Mouse (Mus musculus) midbrain, postnatal 0 days (tissue): ENCODE measurements at regions not wholly inside any gene's neighbourhood (a gene's known extent, or its start where the extent isn't known, plus 50 kb on each side); places are given as distances from the start of the nearest gene placed in this dataset.
A peak's percentile ranks its signal among the peaks of the same experiment; 100 is the strongest.

ENCODE experiments used
- ATAC-seq: fragments of 200-750 bp; cut with Nextera tagmentation; 2 replicates; pipeline ENCODE4 v1.8.0; 2017; ENCODE audit warnings: moderate number of reproducible peaks, mild to moderate bottlenecking, moderate TSS enrichment, moderate library complexity; ENCODE audit not compliant: low FRiP score
- DNase-seq: peaks from one replicate; pipeline ENCODE4 v3.0.0-alpha.2; 2015; ENCODE audit warnings: low spot score
- H3K27ac ChIP-seq: fragments of 300-500 bp; sonication (generic); 2 replicates; pipeline ENCODE4 v1.5.1; 2014; ENCODE audit warnings: low read depth, mild to moderate bottlenecking, low read length, mixed read lengths
- H3K27me3 ChIP-seq: fragments of 300-500 bp; sonication (generic); 2 replicates; pipeline ENCODE4 v1.6.1; 2014; ENCODE audit warnings: low read length, control low read depth, mixed read lengths; ENCODE audit not compliant: insufficient read depth
- H3K36me3 ChIP-seq: fragments of 300-500 bp; sonication (generic); 2 replicates; pipeline ENCODE4 v1.6.1; 2014; ENCODE audit warnings: low read length, control low read depth, mixed read lengths; ENCODE audit not compliant: insufficient read depth
- H3K4me1 ChIP-seq: fragments of 300-500 bp; sonication (generic); 2 replicates; pipeline ENCODE4 v1.6.1; 2014; ENCODE audit warnings: mild to moderate bottlenecking, control low read depth, antibody characterized with exemption, low read length, mixed read lengths; ENCODE audit not compliant: insufficient read depth
- H3K4me2 ChIP-seq: fragments of 300-500 bp; sonication (generic); 2 replicates; pipeline ENCODE4 v1.6.1; 2014; ENCODE audit warnings: low read depth, mild to moderate bottlenecking, low read length, mixed read lengths; ENCODE audit not compliant: poor library complexity, severe bottlenecking
- H3K4me3 ChIP-seq: fragments of 300-500 bp; sonication (generic); 2 replicates; pipeline ENCODE4 v1.5.1; 2014; ENCODE audit warnings: low read depth, mild to moderate bottlenecking, low read length, moderate library complexity
- H3K9ac ChIP-seq: fragments of 300-500 bp; sonication (generic); replicated peaks from 2 replicates; pipeline ENCODE4 v1.6.1; 2014; ENCODE audit warnings: mild to moderate bottlenecking, low read length, moderate library complexity, mixed read lengths; ENCODE audit not compliant: poor library complexity, severe bottlenecking
- H3K9me3 ChIP-seq: fragments of 300-500 bp; sonication (generic); 2 replicates; pipeline ENCODE4 v1.6.1; 2016; ENCODE audit warnings: low read length, control low read depth
- CTCF ChIP-seq: IDR thresholded peaks from 2 replicates; pipeline ENCODE4 v1.5.1; 2016; ENCODE audit warnings: antibody characterized with exemption, mild to moderate bottlenecking
- WGBS: fragments of 180-500 bp; shearing (Covaris S2); extraction: QIAGEN DNeasy Blood & Tissue Kit; methylation state at CpG from one replicate; pipeline ENCODE4 v1.1.7; 2014; 5-methylcytosine and 5-hydroxymethylcytosine counted together

GRCm38 (mm10) chr19:56653292-56653691 is 68.7 kb upstream of the Adrb1 start:
- TF ChIP-seq CTCF = no peak
- DNase-seq (no peak), ATAC-seq (no peak)
- no peaks in the 10 kb centered on the region for H3K4me1 ChIP-seq
- 33% methylated on average over 9 of the region's 9 CpGs for WGBS
- H3K27me3 ChIP-seq = peaks cover 3% of the 10 kb centered on the region
- no peaks in the 10 kb centered on the region for H3K36me3 ChIP-seq
- no peaks in the 10 kb centered on the region for H3K9me3 ChIP-seq
- no peak overlapping the region for H3K27ac ChIP-seq
- no peak overlapping the region for H3K4me3 ChIP-seq
- H3K4me2 ChIP-seq = no peak overlapping the region
- no peak overlapping the region for H3K9ac ChIP-seq

GRCm38 (mm10) chr19:56655330-56655729 is 66.7 kb upstream of the Adrb1 start:
- H3K9me3 ChIP-seq = no peaks in the 10 kb centered on the region
- no peak overlapping the region for H3K4me3 ChIP-seq
- no peak overlapping the region for H3K4me2 ChIP-seq
- no peak overlapping the region for H3K27ac ChIP-seq
- H3K36me3 ChIP-seq = no peaks in the 10 kb centered on the region
- peaks cover 3% of the 10 kb centered on the region; the same call in 1 of the 2 replicates for H3K27me3 ChIP-seq
- no peak for ATAC-seq
- no peak for TF ChIP-seq CTCF
- H3K9ac ChIP-seq = no peak overlapping the region
- H3K4me1 ChIP-seq = no peaks in the 10 kb centered on the region
- 88% methylated on average over 9 of the region's 9 CpGs for WGBS
- no peak for DNase-seq

- no peak for DNase-seq
- Histone ChIP-seq H3K27me3 (no peaks in the 10 kb centered on the region), H3K36me3 (no peaks in the 10 kb centered on the region), H3K27ac (no peak overlapping the region), H3K4me1 (no peaks in the 10 kb centered on the region), H3K4me3 (no peak overlapping the region), H3K9me3 (no peaks in the 10 kb centered on the region), H3K4me2 (no peak overlapping the region), H3K9ac (no peak overlapping the region)
- WGBS = 77% methylated on average over 4 of the region's 4 CpGs
- no peak for ATAC-seq
- TF ChIP-seq CTCF = no peak
These were observed 61.3 kb upstream of the Adrb1 start for GRCm38 (mm10) chr19:56660566-56661199.

GRCm38 (mm10) chr19:56663474-56664227 is 58.3 kb upstream of the Adrb1 start:
- H3K9ac ChIP-seq = no peak overlapping the region
- no peak for TF ChIP-seq CTCF

GRCm38 (mm10) chr19:56664307-56664775 is 57.7 kb upstream of the Adrb1 start:
- H3K9ac ChIP-seq = no peak overlapping the region
- TF ChIP-seq CTCF = no peak
- no peaks in the 10 kb centered on the region for H3K4me1 ChIP-seq
- H3K27me3 ChIP-seq = no peaks in the 10 kb centered on the region
- no peak overlapping the region for H3K27ac ChIP-seq
- DNase-seq (peak; percentile 63), ATAC-seq (peak; percentile 85)
- WGBS = 46% methylated on average over 10 of the region's 10 CpGs
- no peak overlapping the region for H3K4me3 ChIP-seq
- H3K4me2 ChIP-seq = no peak overlapping the region
- H3K9me3 ChIP-seq = no peaks in the 10 kb centered on the region
- no peaks in the 10 kb centered on the region for H3K36me3 ChIP-seq

More at GRCm38 (mm10) chr19:56663474-56664227, 58.3 kb upstream of the Adrb1 start:
- no peaks in the 10 kb centered on the region for H3K36me3 ChIP-seq
- no peak overlapping the region for H3K4me2 ChIP-seq
- DNase-seq (no peak), ATAC-seq (no peak)
- H3K4me1 ChIP-seq = no peaks in the 10 kb centered on the region
- H3K27me3 ChIP-seq = no peaks in the 10 kb centered on the region
- H3K4me3 ChIP-seq = no peak overlapping the region
- 52% methylated on average over 10 of the region's 10 CpGs for WGBS
- H3K27ac ChIP-seq = no peak overlapping the region
- H3K9me3 ChIP-seq = no peaks in the 10 kb centered on the region
